Mouse (Mus musculus) adipocyte (in vitro differentiated cells): ENCODE results near the gene Bsdc1.
A peak's percentile ranks its signal among the peaks of the same experiment; 100 is the strongest.
"Not testable (repeated sequence)": the region's sequence is repeated elsewhere in the genome, so short reads cannot be mapped to it uniquely, and the experiment has no call there.

Source experiments
- DNase-seq: peaks from one replicate; pipeline ENCODE4 v3.0.0-alpha.2; 2016; ENCODE audit warnings: low spot score

Bsdc1 gene

GRCm38 (mm10) chr4:129513086-129513767, 51.8 kb downstream of the Bsdc1 start, which contains the start of gene Marcksl1:
Gene Marcksl1 (plus strand): TSS chr4:129513581.
- peak; percentile 13 for DNase-seq

- no peak for DNase-seq
These were observed 52.5 kb downstream of the Bsdc1 start for GRCm38 (mm10) chr4:129513891-129514290.

GRCm38 (mm10) chr4:129514300-129514898, 53.0 kb downstream of the Bsdc1 start:
- peak; percentile 20 for DNase-seq

- no peak for DNase-seq
These were observed 55.5 kb downstream of the Bsdc1 start for GRCm38 (mm10) chr4:129516925-129517324.

- no peak for DNase-seq
These were observed 57.1 kb downstream of the Bsdc1 start for GRCm38 (mm10) chr4:129518519-129518918.

GRCm38 (mm10) chr4:129525338-129525737, 64.0 kb downstream of the Bsdc1 start:
- no peak for DNase-seq

GRCm38 (mm10) chr4:129525889-129526288, 64.5 kb downstream of the Bsdc1 start:
- no peak for DNase-seq

GRCm38 (mm10) chr4:129528901-129529300, 67.5 kb downstream of the Bsdc1 start:
- not testable (repeated sequence) for DNase-seq
